In genomic region chr1:40052156-40052555, GRCm38 (mm10) we compare ENCODE assay signal across 24 mouse cellular contexts. TPM values are rescaled to one million over a fixed set of nuclear protein-coding genes. Genes with fewer than 3 reads are reported as not detected.
DNase-seq lines count a peak whose midpoint lies in the region; ATAC-seq lines count a peak whose summit lies in the region.
"Had no signal": no experiment of that assay in that cellular context is flagged by ENCODE, and none has a peak within 500 bp of the region (broad histone marks: within the 10 kb centered on the region; RNA-seq: fewer than 3 reads in every experiment).

No protein-coding gene starts in this region.

- intact Hi-C loops in heart, postnatal 25 days (cut with DNase I) = no loop called here

- peak; percentile 27 for ATAC-seq in CD4-positive, CD25-positive, alpha-beta regulatory T cell, adult 4 months
- ATAC-seq in megakaryocyte, adult 5-6 weeks (ENCODE audit: poor library complexity, severe bottlenecking) = no peak
- no peak for ATAC-seq in megakaryocyte progenitor cell, adult 5-6 weeks (replicated peaks; ENCODE audit: poor library complexity)
- ATAC-seq: forebrain, embryonic 15.5 days; hindbrain, postnatal 0 days; intestine, postnatal 0 days had no signal

- DNase-seq in heart, adult 11 months = peak; percentile 69
- no peak for DNase-seq in heart, postnatal 25 days (ENCODE audit: low spot score)
- peak; percentile 20 for DNase-seq in R1 (ENCODE audit: low read depth, low spot score)
- peak; percentile 80 for DNase-seq in induced T-regulatory cell, adult 2 months (ENCODE audit: low read depth)
- DNase-seq in urinary bladder, adult 18-20 months (ENCODE audit: low spot score in 2 of 2) = no peak
- DNase-seq: adrenal gland, adult 2 months; adrenal gland, postnatal 14 days; cerebellum, adult 11 months; cerebellum, adult 2 months; cerebellum, adult 9-11 months; cerebellum, postnatal 25 days; gastrocnemius, postnatal 10 days; gastrocnemius, postnatal 36 days; heart, postnatal 36 days had no signal

RNA-seq across cellular contexts. Expression of gene Il1r2, which starts 21.7 kb away (rescaled TPM):
- total RNA-seq in heart, postnatal 25 days (2021) = not detected
- 100 to 1,000 TPM; 104 to 162 TPM for polyA plus RNA-seq in CD4-positive, CD25-positive, alpha-beta regulatory T cell, adult 4 months (2017; shearing (Covaris generic))
- total RNA-seq in megakaryocyte, adult 5-6 weeks (2015) = 16.3 and 22.4 TPM in 2 replicates
- 19.2 and 27.0 TPM in 2 replicates for total RNA-seq in megakaryocyte, adult 5-6 weeks (2017)
- 1.9 and 2.5 TPM in 2 replicates for total RNA-seq in megakaryocyte progenitor cell, adult 5-6 weeks (2015)
- 1.9 and 2.2 TPM in 2 replicates for total RNA-seq in megakaryocyte progenitor cell, adult 5-6 weeks (2017)
- total RNA-seq: common myeloid progenitor, adult 5-6 weeks; heart, adult 8-10 months; heart, postnatal 36 days; MEL had no signal
- polyA plus RNA-seq: adrenal gland, adult 2 months; erythroblast, embryonic 14.5 days had no signal

Comparison
In these comparisons a context has a peak if more than half of its experiments do, and no peak if none do; other contexts are left out.
1. DNase-seq: peak in heart, adult 11 months (single experiment), R1 (single experiment) and induced T-regulatory cell, adult 2 months (single experiment); none in heart, postnatal 25 days (single experiment) and urinary bladder, adult 18-20 months (0 of 2).
2. RNA of gene Il1r2, which starts 21.7 kb away (total RNA-seq): 16.3 to 27.0 TPM in megakaryocyte, adult 5-6 weeks; 1.9 to 2.5 TPM in megakaryocyte progenitor cell, adult 5-6 weeks and not detected in heart, postnatal 25 days; every median in the first group is over 4 times any median in the second.